Mouse (Mus musculus): Measurements from ENCODE around the gene Pakap. TPM values are rescaled to one million over a fixed set of nuclear protein-coding genes. Genes with fewer than 3 reads are reported as not detected.

The Pakap gene
- polyA plus RNA-seq, 1 experiment, result 0.38 TPM

DNA sequence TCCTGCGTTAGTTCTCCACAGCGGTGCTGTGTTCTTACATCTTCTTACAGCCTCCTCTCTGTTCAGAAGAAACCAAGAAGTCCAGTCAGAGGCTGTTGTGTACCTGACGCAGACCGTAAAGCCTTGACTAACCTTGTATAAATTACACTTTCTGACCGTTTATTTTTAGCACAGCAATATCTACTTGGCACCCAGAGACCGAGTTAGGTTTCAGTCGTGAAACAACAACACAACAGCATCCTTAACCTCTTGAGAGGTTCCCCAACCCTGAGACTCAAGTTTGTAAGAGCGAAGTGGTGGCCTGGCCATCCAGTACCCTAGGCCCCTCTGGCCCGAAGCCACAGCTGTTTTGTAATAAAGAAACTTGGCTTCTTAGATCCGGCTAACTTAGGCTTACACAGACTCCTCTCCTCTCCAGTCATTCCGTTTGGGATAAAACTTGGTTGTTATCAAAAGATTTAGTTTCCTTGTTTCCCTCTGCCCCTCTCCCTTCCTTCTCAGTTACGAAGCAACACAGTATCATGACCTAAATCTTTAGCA is 116.8 kb downstream of the Pakap start:
- H3K27me3 ChIP-seq (ENCODE audit: control insufficient read depth, insufficient read depth, low read length), result no peaks in the 10 kb centered on the region
- no peak for DNase-seq
- H3K4me1 ChIP-seq (replicated peaks; ENCODE audit: control insufficient read depth, insufficient read depth, low read length), result peaks cover 7% of the 10 kb centered on the region
- no peak overlapping the region for H3K27ac ChIP-seq (ENCODE audit: control insufficient read depth, insufficient read depth, low read length)
- H3K4me3 ChIP-seq (ENCODE audit: control insufficient read depth, insufficient read depth, low read length), result no peak overlapping the region
- 89% methylated on average over 12 of the region's 12 CpGs for WGBS
- no peaks in the 10 kb centered on the region for H3K36me3 ChIP-seq (ENCODE audit: control insufficient read depth, insufficient read depth, low read length)
- TF ChIP-seq CTCF (IDR thresholded peaks at IDR 0.05; ENCODE audit: borderline replicate concordance, control insufficient read depth, extremely low read depth, insufficient read depth, low read length, poor library complexity) (no peak), POLR2A (IDR thresholded peaks at IDR 0.05; ENCODE audit: control insufficient read depth, extremely low read depth, insufficient read depth, low read length, poor library complexity) (no peak)

GRCm38 (mm10) chr4:57686736-57687135 is 118.8 kb downstream of the Pakap start:
- Histone ChIP-seq H3K27ac (ENCODE audit: control insufficient read depth, insufficient read depth, low read length) (no peak overlapping the region), H3K4me3 (ENCODE audit: control insufficient read depth, insufficient read depth, low read length) (no peak overlapping the region), H3K4me1 (replicated peaks; ENCODE audit: control insufficient read depth, insufficient read depth, low read length) (peaks cover 3% of the 10 kb centered on the region), H3K36me3 (ENCODE audit: control insufficient read depth, insufficient read depth, low read length) (no peaks in the 10 kb centered on the region), H3K27me3 (ENCODE audit: control insufficient read depth, insufficient read depth, low read length) (no peaks in the 10 kb centered on the region)
- DNase-seq, result no peak
- 92% methylated on average over 3 of the region's 3 CpGs for WGBS
- no peak for TF ChIP-seq POLR2A (IDR thresholded peaks at IDR 0.05; ENCODE audit: control insufficient read depth, extremely low read depth, insufficient read depth, low read length, poor library complexity)
- TF ChIP-seq CTCF (IDR thresholded peaks at IDR 0.05; ENCODE audit: borderline replicate concordance, control insufficient read depth, extremely low read depth, insufficient read depth, low read length, poor library complexity), result no peak

DNA sequence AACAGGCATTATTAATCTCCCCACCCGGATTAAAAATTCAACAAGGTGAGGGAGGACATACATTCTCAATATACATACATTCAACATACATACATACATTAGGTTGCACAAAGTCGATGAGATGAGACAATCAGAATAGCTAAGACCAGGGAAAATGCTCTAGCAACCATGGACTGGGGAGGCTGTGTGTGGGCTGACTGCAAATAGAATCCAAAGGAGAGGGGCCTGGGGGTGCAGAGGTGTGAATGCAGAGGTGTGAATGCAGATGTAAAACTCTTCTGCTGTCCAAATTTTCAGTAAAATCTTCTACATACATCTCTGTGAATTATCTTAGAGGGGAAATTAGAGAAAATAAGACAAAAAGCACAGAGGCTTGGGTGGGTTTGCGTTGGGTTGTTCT is 119.6 kb downstream of the Pakap start:
- TF ChIP-seq CTCF (IDR thresholded peaks at IDR 0.05; ENCODE audit: borderline replicate concordance, control insufficient read depth, extremely low read depth, insufficient read depth, low read length, poor library complexity), result no peak
- TF ChIP-seq POLR2A (IDR thresholded peaks at IDR 0.05; ENCODE audit: control insufficient read depth, extremely low read depth, insufficient read depth, low read length, poor library complexity), result no peak
- no peak overlapping the region for H3K4me3 ChIP-seq (ENCODE audit: control insufficient read depth, insufficient read depth, low read length)
- WGBS, result 88% methylated on average over 3 of the region's 3 CpGs

DNA sequence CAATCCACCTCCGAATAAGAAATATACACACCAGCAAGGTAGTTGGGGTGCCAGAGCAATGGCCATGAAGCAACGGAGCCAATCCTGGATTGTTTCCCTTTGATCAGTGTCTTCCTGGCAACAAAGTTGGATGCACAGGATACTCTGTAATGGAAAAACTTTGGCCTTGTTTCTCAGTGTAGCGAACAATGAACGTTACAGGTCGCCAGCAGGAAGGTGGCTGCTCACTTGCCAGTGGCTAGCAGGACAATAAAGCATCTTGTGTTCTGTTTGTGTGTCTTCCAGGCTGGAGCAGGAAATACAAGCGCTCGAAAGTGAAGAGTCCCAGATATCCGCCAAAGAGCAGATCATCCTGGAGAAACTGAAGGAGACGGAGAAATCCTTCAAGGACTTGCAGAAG is 120.2 kb downstream of the Pakap start:
- H3K36me3 ChIP-seq (ENCODE audit: control insufficient read depth, insufficient read depth, low read length), result no peaks in the 10 kb centered on the region
- no peaks in the 10 kb centered on the region for H3K4me1 ChIP-seq (replicated peaks; ENCODE audit: control insufficient read depth, insufficient read depth, low read length)
- 90% methylated on average over 9 of the region's 9 CpGs for WGBS
- no peak overlapping the region for H3K27ac ChIP-seq (ENCODE audit: control insufficient read depth, insufficient read depth, low read length)
- TF ChIP-seq POLR2A (IDR thresholded peaks at IDR 0.05; ENCODE audit: control insufficient read depth, extremely low read depth, insufficient read depth, low read length, poor library complexity) (no peak), CTCF (IDR thresholded peaks at IDR 0.05; ENCODE audit: borderline replicate concordance, control insufficient read depth, extremely low read depth, insufficient read depth, low read length, poor library complexity) (no peak)
- H3K27me3 ChIP-seq (ENCODE audit: control insufficient read depth, insufficient read depth, low read length), result no peaks in the 10 kb centered on the region
- DNase-seq, result no peak
- H3K4me3 ChIP-seq (ENCODE audit: control insufficient read depth, insufficient read depth, low read length), result no peak overlapping the region

More for the DNA sequence above, 119.6 kb downstream of the Pakap start:
- H3K27me3 ChIP-seq (ENCODE audit: control insufficient read depth, insufficient read depth, low read length), result no peaks in the 10 kb centered on the region
- H3K36me3 ChIP-seq (ENCODE audit: control insufficient read depth, insufficient read depth, low read length), result no peaks in the 10 kb centered on the region
- no peak for DNase-seq
- H3K4me1 ChIP-seq (replicated peaks; ENCODE audit: control insufficient read depth, insufficient read depth, low read length), result no peaks in the 10 kb centered on the region
- no peak overlapping the region for H3K27ac ChIP-seq (ENCODE audit: control insufficient read depth, insufficient read depth, low read length)

GRCm38 (mm10) chr4:57690001-57690400 is 122.0 kb downstream of the Pakap start:
- no peak for DNase-seq
- WGBS, result 93% methylated on average over 6 of the region's 6 CpGs
- no peaks in the 10 kb centered on the region for H3K4me1 ChIP-seq (replicated peaks; ENCODE audit: control insufficient read depth, insufficient read depth, low read length)
- TF ChIP-seq CTCF (IDR thresholded peaks at IDR 0.05; ENCODE audit: borderline replicate concordance, control insufficient read depth, extremely low read depth, insufficient read depth, low read length, poor library complexity) (no peak), POLR2A (IDR thresholded peaks at IDR 0.05; ENCODE audit: control insufficient read depth, extremely low read depth, insufficient read depth, low read length, poor library complexity) (no peak)
- no peaks in the 10 kb centered on the region for H3K27me3 ChIP-seq (ENCODE audit: control insufficient read depth, insufficient read depth, low read length)
- no peak overlapping the region for H3K27ac ChIP-seq (ENCODE audit: control insufficient read depth, insufficient read depth, low read length)
- H3K36me3 ChIP-seq (ENCODE audit: control insufficient read depth, insufficient read depth, low read length), result no peaks in the 10 kb centered on the region
- no peak overlapping the region for H3K4me3 ChIP-seq (ENCODE audit: control insufficient read depth, insufficient read depth, low read length)

- 86% methylated on average over 1 of the region's 1 CpGs for WGBS
- H3K36me3 ChIP-seq (ENCODE audit: control insufficient read depth, insufficient read depth, low read length), result no peaks in the 10 kb centered on the region
- no peaks in the 10 kb centered on the region for H3K27me3 ChIP-seq (ENCODE audit: control insufficient read depth, insufficient read depth, low read length)
- DNase-seq, result no peak
- H3K27ac ChIP-seq (ENCODE audit: control insufficient read depth, insufficient read depth, low read length), result no peak overlapping the region
- H3K4me1 ChIP-seq (replicated peaks; ENCODE audit: control insufficient read depth, insufficient read depth, low read length), result no peaks in the 10 kb centered on the region
- no peak for TF ChIP-seq POLR2A (IDR thresholded peaks at IDR 0.05; ENCODE audit: control insufficient read depth, extremely low read depth, insufficient read depth, low read length, poor library complexity)
- TF ChIP-seq CTCF (IDR thresholded peaks at IDR 0.05; ENCODE audit: borderline replicate concordance, control insufficient read depth, extremely low read depth, insufficient read depth, low read length, poor library complexity), result no peak
- no peak overlapping the region for H3K4me3 ChIP-seq (ENCODE audit: control insufficient read depth, insufficient read depth, low read length)
Measured at GRCm38 (mm10) chr4:57690805-57691204, 122.8 kb downstream of the Pakap start.

Data from thymus, adult 2 months (tissue).